Mouse (Mus musculus) MEL (cell line): ENCODE results near the gene Mdc1. TPM values are rescaled to one million over a fixed set of nuclear protein-coding genes. Genes with fewer than 3 reads are reported as not detected.

Experiments
- DNase-seq: peaks from one replicate; pipeline ENCODE4 v3.0.0; 2011; ENCODE audit warnings: low read depth, low spot score
- H3K27ac ChIP-seq: 2 replicates; pipeline ENCODE4 v1.5.1; 2012; ENCODE audit warnings: low read depth, mild to moderate bottlenecking, control low read depth, low read length, moderate library complexity; ENCODE audit not compliant: control insufficient read depth
- H3K27me3 ChIP-seq, 2 experiments: fragments of 150-350 bp in 1 of 2; sonication (generic) in 1 of 2; 2 replicates each; pipeline ENCODE4 v1.6.1; 2012; ENCODE audit warnings: low read length in 2 of 2, mild to moderate bottlenecking in 2 of 2, improper control_type of control experiment in 1 of 2, moderate library complexity in 1 of 2; ENCODE audit not compliant: insufficient read depth in 2 of 2, control insufficient read depth in 1 of 2
- H3K36me3 ChIP-seq, 2 experiments: 2 replicates each; pipeline ENCODE4 v1.6.1; 2012 to 2014; ENCODE audit warnings: low read length in 2 of 2, improper control_type of control experiment in 1 of 2, inconsistent platforms in 1 of 2, mild to moderate bottlenecking in 1 of 2; ENCODE audit not compliant: insufficient read depth in 2 of 2, control insufficient read depth in 1 of 2
- H3K4me1 ChIP-seq, 2 experiments: fragments of 150-350 bp in 1 of 2; sonication (generic) in 1 of 2; 2 replicates each; pipeline ENCODE4 v1.6.1; 2012; ENCODE audit warnings: low read length in 2 of 2, improper control_type of control experiment in 1 of 2, mild to moderate bottlenecking in 1 of 2; ENCODE audit not compliant: insufficient read depth in 2 of 2, control insufficient read depth in 1 of 2
- H3K4me3 ChIP-seq, 2 experiments: fragments of 150-350 bp in 1 of 2; sonication (generic) in 1 of 2; 2 replicates each; pipeline ENCODE4 v1.5.1; 2012; ENCODE audit warnings: low read depth in 2 of 2, low read length in 2 of 2, mild to moderate bottlenecking in 2 of 2, moderate library complexity in 2 of 2, control low read depth in 1 of 2, improper control_type of control experiment in 1 of 2; ENCODE audit not compliant: control insufficient read depth in 1 of 2, insufficient read depth in 1 of 2
- H3K79me2 ChIP-seq: 2 replicates; pipeline ENCODE4 v1.6.1; 2012; ENCODE audit warnings: mild to moderate bottlenecking, low read length, moderate library complexity; ENCODE audit not compliant: control insufficient read depth, poor library complexity, insufficient read depth
- H3K9ac ChIP-seq: 2 replicates; pipeline ENCODE4 v1.6.1; 2012; ENCODE audit warnings: low read depth, mild to moderate bottlenecking, control low read depth, low read length, moderate library complexity; ENCODE audit not compliant: control insufficient read depth, poor library complexity, severe bottlenecking
- H3K9me3 ChIP-seq: fragments of 150-350 bp; sonication (generic); replicated peaks from 2 replicates; pipeline ENCODE4 v1.6.1; 2012; ENCODE audit warnings: mild to moderate bottlenecking, low read length, improper control_type of control experiment, moderate library complexity; ENCODE audit not compliant: insufficient read depth
- CHD1 ChIP-seq: IDR thresholded peaks from 2 replicates; pipeline ENCODE4 v1.6.1; 2012; ENCODE audit warnings: low read depth, mild to moderate bottlenecking, inconsistent platforms, low read length, improper control_type of control experiment
- ETS1 ChIP-seq: IDR thresholded peaks from 2 replicates; pipeline ENCODE4 v1.6.1; 2012; ENCODE audit warnings: low read depth, mild to moderate bottlenecking, inconsistent platforms, low read length, improper control_type of control experiment, moderate library complexity
- GATA1 ChIP-seq: IDR thresholded peaks from 2 replicates; pipeline ENCODE4 v1.6.1; 2011; ENCODE audit warnings: low read depth, low read length, improper control_type of control experiment
- HCFC1 ChIP-seq: IDR thresholded peaks from 2 replicates; pipeline ENCODE4 v1.6.1; 2012; ENCODE audit warnings: low read depth, mild to moderate bottlenecking, inconsistent platforms, low read length, improper control_type of control experiment, moderate library complexity
- KAT2A ChIP-seq: conservative IDR thresholded peaks from 2 replicates; pipeline ENCODE4 v1.6.1; 2012; ENCODE audit warnings: low read depth, low read length, improper control_type of control experiment, inconsistent platforms
- MAZ ChIP-seq: IDR thresholded peaks from 2 replicates; pipeline ENCODE4 v1.6.1; 2012; ENCODE audit warnings: low read depth, mild to moderate bottlenecking, inconsistent platforms, low read length, improper control_type of control experiment
- MEF2A ChIP-seq: IDR thresholded peaks from 2 replicates; pipeline ENCODE4 v1.6.1; 2014; ENCODE audit warnings: low read depth, mild to moderate bottlenecking, inconsistent platforms, low read length, improper control_type of control experiment; ENCODE audit not compliant: poor library complexity, insufficient replicate concordance, severe bottlenecking; ENCODE audit errors: extremely low read depth
- MYB ChIP-seq: IDR thresholded peaks from 2 replicates; pipeline ENCODE4 v1.6.1; 2011; ENCODE audit warnings: mild to moderate bottlenecking, low read depth, low read length, improper control_type of control experiment
- MYC ChIP-seq: IDR thresholded peaks from 2 replicates; pipeline ENCODE4 v1.6.1; 2011; ENCODE audit warnings: low read depth, mild to moderate bottlenecking, low read length, improper control_type of control experiment, moderate library complexity
- NELFE ChIP-seq: IDR thresholded peaks from 2 replicates; pipeline ENCODE4 v1.6.1; 2011; ENCODE audit warnings: low read depth, low read length, improper control_type of control experiment
- NRF1 ChIP-seq: IDR thresholded peaks from 2 replicates; pipeline ENCODE4 v1.6.1; 2014; ENCODE audit warnings: low read depth, mild to moderate bottlenecking, inconsistent platforms, low read length, improper control_type of control experiment, moderate library complexity; ENCODE audit not compliant: poor library complexity, insufficient read depth, severe bottlenecking
- POLR2A ChIP-seq, 2 experiments: IDR thresholded peaks; 2 replicates each; pipeline ENCODE4 v1.6.1; 2011 to 2012; ENCODE audit warnings: low read length in 2 of 2, mild to moderate bottlenecking in 2 of 2, control low read depth in 1 of 2, improper control_type of control experiment in 1 of 2, low read depth in 1 of 2, moderate library complexity in 1 of 2; ENCODE audit not compliant: control insufficient read depth in 1 of 2, insufficient read depth in 1 of 2, poor library complexity in 1 of 2
- SIN3A ChIP-seq: IDR thresholded peaks from 2 replicates; pipeline ENCODE4 v1.6.1; 2012; ENCODE audit warnings: low read length, improper control_type of control experiment, inconsistent platforms
- SMC3 ChIP-seq: IDR thresholded peaks from 2 replicates; pipeline ENCODE4 v1.6.1; 2011; ENCODE audit warnings: low read depth, low read length, improper control_type of control experiment
- TAL1 ChIP-seq: IDR thresholded peaks from 2 replicates; pipeline ENCODE4 v1.6.1; 2012; ENCODE audit warnings: mild to moderate bottlenecking, inconsistent platforms, low read length, moderate library complexity, mixed read lengths
- TBP ChIP-seq: IDR thresholded peaks from 2 replicates; pipeline ENCODE4 v1.8.0; 2011; ENCODE audit warnings: low read depth, low read length, improper control_type of control experiment
- TCF12 ChIP-seq: IDR thresholded peaks from 2 replicates; pipeline ENCODE4 v1.6.1; 2014; ENCODE audit warnings: low read depth, mild to moderate bottlenecking, inconsistent platforms, low read length, improper control_type of control experiment, moderate library complexity
- UBTF ChIP-seq: IDR thresholded peaks from 2 replicates; pipeline ENCODE4 v1.6.1; 2012; ENCODE audit warnings: low read depth, mild to moderate bottlenecking, inconsistent platforms, low read length, improper control_type of control experiment, moderate library complexity, borderline replicate concordance; ENCODE audit not compliant: insufficient read depth
- USF2 ChIP-seq, 2 experiments: IDR thresholded peaks; 2 replicates each; pipeline ENCODE4 v1.6.1; 2011 to 2012; ENCODE audit warnings: improper control_type of control experiment in 2 of 2, low read length in 2 of 2, borderline replicate concordance in 1 of 2, inconsistent platforms in 1 of 2, low read depth in 1 of 2, mild to moderate bottlenecking in 1 of 2; ENCODE audit not compliant: insufficient read depth in 1 of 2
- ZMIZ1 ChIP-seq: IDR thresholded peaks from 2 replicates; pipeline ENCODE4 v1.6.1; 2012; ENCODE audit warnings: low read depth, mild to moderate bottlenecking, inconsistent platforms, low read length, improper control_type of control experiment, moderate library complexity
- polyA plus RNA-seq, 2 experiments: library from polyadenylated mRNA; stranded (reverse) in 1 of 2; unstranded in 1 of 2; fragments of >175 nt in 1 of 2; fragments of >200 nt in 1 of 2; gene quantifications; 2 replicates each; pipeline versions ENCODE4 v1.2.1 to v1.2.4; 2012; ENCODE audit warnings: low replicate concordance in 2 of 2, low read depth in 1 of 2; ENCODE audit not compliant: insufficient read length in 2 of 2, insufficient read depth in 1 of 2, missing spikeins in 1 of 2
- total RNA-seq: library from RNA; depleted of rRNA; stranded (reverse); fragments of 300-350 nt; gene quantifications from 2 replicates; pipeline ENCODE4 v1.2.3, GENCODE M21; 2012

The Mdc1 gene
- total and polyA plus RNA-seq, 3 experiments = 15.0 to 77.9 (median 46.6) TPM

- TF ChIP-seq TBP (no peak; the same call in 1 of the 2 replicates), USF2 (IDR thresholded peaks at IDR 0.05; ENCODE audit: borderline replicate concordance in 1 of 2, insufficient read depth in 1 of 2, low read depth in 1 of 2, low read length in 2 of 2) (0 out of 4 replicates have a peak, but pooled peaks of 1 of the 2 experiments have one; percentile 40), TCF12 (no peak), ETS1 (peak; percentile 85), HCFC1 (no peak; the same call in 1 of the 2 replicates), ZMIZ1 (no peak), MEF2A (no peak), GATA1 (no peak), CHD1 (no peak), UBTF (no peak), SIN3A (peak; percentile 71), NRF1 (no peak), MAZ (no peak)
These were observed 28.1 kb upstream of the Mdc1 start (continued) for GRCm38 (mm10) chr17:35813245-35813647.

DNA sequence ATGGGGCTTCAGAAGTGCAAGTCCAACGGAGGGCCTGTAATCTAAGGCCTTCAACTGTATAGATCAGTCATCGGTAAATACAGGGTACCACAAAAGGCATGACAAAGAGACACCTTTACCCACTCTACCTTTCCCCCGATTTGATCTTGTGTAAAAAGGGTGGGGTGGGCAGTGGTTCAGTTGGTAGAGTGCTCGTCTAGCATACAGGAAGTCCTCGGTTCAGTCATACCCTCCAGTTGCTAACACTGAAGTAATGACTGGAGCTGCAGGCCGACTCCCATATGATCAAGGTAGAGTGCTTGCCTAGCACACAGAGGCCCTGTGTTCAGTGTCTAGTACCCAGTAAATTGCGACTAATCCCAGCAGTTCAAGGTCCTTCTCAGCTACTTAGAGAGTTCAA is 27.7 kb upstream of the Mdc1 start:
- Histone ChIP-seq H3K27ac (peak overlapping the region; percentile 73), H3K9ac (peak overlapping the region; percentile 63), H3K79me2 (no peaks in the 10 kb centered on the region), H3K4me1 (peaks cover 7 to 30% of the 10 kb centered on the region in 2 experiments), H3K4me3 (peak overlapping the region; percentile 17 to 35; a peak in 1 of 4 replicates), H3K9me3 (no peaks in the 10 kb centered on the region), H3K36me3 (peaks cover 0 to 20% of the 10 kb centered on the region in 2 experiments; a peak in 2 of 4 replicates), H3K27me3 (no peaks in the 10 kb centered on the region)
- DNase-seq = peak; percentile 67
- TF ChIP-seq NELFE (no peak), MEF2A (no peak), SIN3A (0 out of 2 replicates have a peak, but pooled peaks have one; percentile 3), SMC3 (no peak), ZMIZ1 (no peak), MAZ (no peak), MYC (no peak), POLR2A (IDR thresholded peaks at IDR 0.05; ENCODE audit: control insufficient read depth in 1 of 2, insufficient read depth in 1 of 2, low read depth in 1 of 2, low read length in 2 of 2, poor library complexity in 1 of 2) (0 out of 4 replicates have a peak, but pooled peaks of 1 of the 2 experiments have one; percentile 20), TAL1 (no peak), MYB (no peak), NRF1 (no peak), KAT2A (no peak)
